Mouse (Mus musculus) right cerebral cortex, postnatal 14 days (tissue): ENCODE data around the gene Gpr156.

Source experiments
- DNase-seq: peaks from one replicate; pipeline ENCODE4 v3.0.0; 2022

Gene Gpr156

GRCm38 (mm10) chr16:37920842-37921409 is 4.6 kb downstream of the Gpr156 start:
- no peak for DNase-seq

- DNase-seq: no peak
These were observed 9.8 kb downstream of the Gpr156 start for GRCm38 (mm10) chr16:37926087-37926486.

- no peak for DNase-seq
These were observed 10.8 kb downstream of the Gpr156 start for GRCm38 (mm10) chr16:37927117-37927516.

- no peak for DNase-seq
These were observed 12.7 kb downstream of the Gpr156 start for GRCm38 (mm10) chr16:37929006-37929405.

GRCm38 (mm10) chr16:37929626-37930025 is 13.3 kb downstream of the Gpr156 start:
- DNase-seq: no peak

GRCm38 (mm10) chr16:37934932-37935331 is 18.6 kb downstream of the Gpr156 start:
- no peak for DNase-seq

- no peak for DNase-seq
These were observed 21.0 kb downstream of the Gpr156 start for GRCm38 (mm10) chr16:37937276-37937675.

GRCm38 (mm10) chr16:37938125-37939081 is 22.1 kb downstream of the Gpr156 start:
- DNase-seq: peak; percentile 43

- DNase-seq: no peak
These were observed 23.0 kb downstream of the Gpr156 start for GRCm38 (mm10) chr16:37939082-37939863.

- no peak for DNase-seq
These were observed 24.0 kb downstream of the Gpr156 start for GRCm38 (mm10) chr16:37940291-37940690.

- no peak for DNase-seq
These were observed 27.4 kb downstream of the Gpr156 start for GRCm38 (mm10) chr16:37943701-37944100.

- DNase-seq: peak; percentile 38
These were observed 28.9 kb downstream of the Gpr156 start for GRCm38 (mm10) chr16:37945031-37945796.

- DNase-seq: peak; percentile 48
These were observed 30.9 kb downstream of the Gpr156 start for GRCm38 (mm10) chr16:37947160-37947559.

GRCm38 (mm10) chr16:37948365-37948764 is 32.1 kb downstream of the Gpr156 start:
- no peak for DNase-seq

GRCm38 (mm10) chr16:37951171-37951570 is 34.9 kb downstream of the Gpr156 start:
- no peak for DNase-seq

- no peak for DNase-seq
These were observed 36.9 kb downstream of the Gpr156 start for GRCm38 (mm10) chr16:37953186-37953585.

- DNase-seq: no peak
These were observed 38.0 kb downstream of the Gpr156 start for GRCm38 (mm10) chr16:37953991-37954942.

- DNase-seq: no peak
These were observed 39.1 kb downstream of the Gpr156 start for GRCm38 (mm10) chr16:37955336-37955917.

- no peak for DNase-seq
These were observed 39.9 kb downstream of the Gpr156 start for GRCm38 (mm10) chr16:37956076-37956676.

GRCm38 (mm10) chr16:37956751-37957150 is 40.5 kb downstream of the Gpr156 start:
- DNase-seq: no peak
